23 mouse cellular contexts compared by ENCODE assay signal in the genomic region with DNA sequence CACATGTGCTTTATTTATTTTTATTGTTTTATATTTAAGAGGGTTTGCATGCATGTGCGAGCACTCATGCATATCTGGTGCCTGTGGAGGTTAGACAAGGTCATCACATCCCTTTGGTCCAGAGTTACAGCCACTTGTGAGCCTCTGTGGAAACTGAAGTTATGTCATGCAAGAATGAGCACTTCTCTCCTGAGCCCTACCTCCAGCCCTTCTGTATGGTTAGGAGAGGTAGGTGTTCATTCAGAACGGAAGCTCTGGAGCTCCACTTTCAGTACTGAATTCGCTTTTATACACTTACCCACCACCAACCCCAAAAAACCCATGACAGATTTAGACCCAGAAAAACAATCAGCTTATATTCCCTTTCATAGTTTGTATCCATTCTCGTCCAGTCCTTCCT. TPM values are rescaled to one million over a fixed set of nuclear protein-coding genes. Genes with fewer than 3 reads are reported as not detected.
"Had no signal": no experiment of that assay in that cellular context is flagged by ENCODE, and none has a peak within 500 bp of the region (broad histone marks: within the 10 kb centered on the region; RNA-seq: fewer than 3 reads in every experiment).

No protein-coding gene starts in this region.

- DNase-seq: layer of hippocampus, adult 9-11 months; liver; lung, adult 18-20 months; lung, postnatal 10 days; lung, postnatal 4 days; midbrain, embryonic 14.5 days; thymus, adult 18-20 months; thymus, postnatal 36 days had no signal

- H3K9me3 ChIP-seq: intestine, embryonic 15.5 days; limb, embryonic 10.5 days; limb, embryonic 13.5 days; liver, embryonic 12.5 days; liver, embryonic 15.5 days; lung, embryonic 15.5 days had no signal

- H3K4me2 ChIP-seq: intestine, embryonic 15.5 days; limb, embryonic 13.5 days; liver, embryonic 12.5 days; liver, embryonic 15.5 days; lung, embryonic 15.5 days; midbrain, embryonic 11.5 days had no signal

- ATAC-seq: intestine, embryonic 15.5 days; liver, embryonic 12.5 days had no signal

- H3K4me3 ChIP-seq: intestine, embryonic 15.5 days; layer of hippocampus, adult 2 months; limb, embryonic 10.5 days; limb, embryonic 13.5 days; liver, embryonic 12.5 days; liver, embryonic 15.5 days; lung, embryonic 15.5 days had no signal

- H3K27me3 ChIP-seq: intestine, embryonic 15.5 days; limb, embryonic 13.5 days; liver, embryonic 12.5 days; liver, embryonic 15.5 days; lung, embryonic 15.5 days had no signal

- H3K27ac ChIP-seq: intestine, embryonic 15.5 days; layer of hippocampus, adult 2 months; limb, embryonic 10.5 days; limb, embryonic 13.5 days; liver, embryonic 12.5 days; liver, embryonic 15.5 days; lung, embryonic 15.5 days had no signal

- H3K9ac ChIP-seq: intestine, embryonic 15.5 days; limb, embryonic 13.5 days; liver, embryonic 12.5 days; liver, embryonic 15.5 days; lung, embryonic 15.5 days had no signal

RNA-seq across cellular contexts. Expression of a gene that starts 2.8 kb away (rescaled TPM):
- polyA plus RNA-seq: large intestine, adult 2 months; limb, embryonic 13.5 days; liver, embryonic 12.5 days; midbrain, embryonic 11.5 days; neural tube, embryonic 11.5 days; neural tube, embryonic 14.5 days; small intestine, adult 2 months; spleen, adult 2 months; testis, adult 2 months had no signal

RNA-seq across cellular contexts. Expression of a gene that starts 39.6 kb away (rescaled TPM):
- polyA plus RNA-seq: liver, embryonic 12.5 days; liver, embryonic 15.5 days; midbrain, embryonic 14.5 days; midbrain, postnatal 0 days; neural tube, embryonic 11.5 days; neural tube, embryonic 14.5 days had no signal
